Comparison of ENCODE assay signal across 10 mouse cellular contexts in the genomic region with DNA sequence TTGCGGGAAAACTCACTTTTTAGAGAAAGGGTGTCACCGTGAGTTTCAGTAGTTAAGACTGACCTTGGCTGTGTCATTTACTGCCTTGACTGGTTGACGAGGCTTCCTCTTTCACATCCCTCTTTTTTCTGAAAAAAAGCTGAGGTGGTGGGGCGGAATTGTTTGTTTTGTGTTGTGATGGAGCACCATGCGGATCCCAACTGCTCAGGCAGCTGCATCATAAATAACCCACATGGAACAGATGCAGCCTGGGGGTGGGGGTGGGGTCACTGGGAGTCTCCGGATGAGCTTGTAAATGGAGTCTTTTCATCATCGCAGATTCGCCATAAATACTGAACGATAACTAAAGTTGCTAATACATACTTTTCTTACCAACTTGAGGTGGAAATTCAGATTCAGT.
DNase-seq lines count a peak whose midpoint lies in the region; ATAC-seq and TF ChIP-seq lines count a peak whose summit lies in the region.
"Had no signal": no experiment of that assay in that cellular context is flagged by ENCODE, and none has a peak within 500 bp of the region (broad histone marks: within the 10 kb centered on the region; RNA-seq: fewer than 3 reads in every experiment).

No protein-coding gene starts in this region.

- no peaks in the 10 kb centered on the region for H3K9me3 ChIP-seq in intestine, embryonic 14.5 days (ENCODE audit: control insufficient read depth, low read length)
- no peaks in the 10 kb centered on the region for H3K9me3 ChIP-seq in intestine, postnatal 0 days (ENCODE audit: control insufficient read depth)
- H3K9me3 ChIP-seq in limb, embryonic 14.5 days (ENCODE audit: control insufficient read depth, low read length) = no peaks in the 10 kb centered on the region
- H3K9me3 ChIP-seq: heart, embryonic 12.5 days had no signal

- peaks cover 20% of the 10 kb centered on the region for H3K4me1 ChIP-seq in intestine, embryonic 14.5 days (replicated peaks; ENCODE audit: control insufficient read depth, insufficient read depth, low read length)
- H3K4me1 ChIP-seq in intestine, postnatal 0 days (replicated peaks; ENCODE audit: control insufficient read depth, insufficient read depth, low read length) = no peaks in the 10 kb centered on the region
- H3K4me1 ChIP-seq in limb, embryonic 14.5 days (ENCODE audit: control insufficient read depth, insufficient read depth, low read length) = peaks cover 7% of the 10 kb centered on the region; the same call in 1 of the 2 replicates
- H3K4me1 ChIP-seq: heart, embryonic 12.5 days had no signal

- H3K4me3 ChIP-seq in intestine, embryonic 14.5 days (ENCODE audit: low read depth, low read length) = peak overlapping the region; percentile 20; the same call in 1 of the 2 replicates
- H3K4me3 ChIP-seq in intestine, postnatal 0 days (ENCODE audit: low read depth, low read length) = no peak overlapping the region
- H3K4me3 ChIP-seq in limb, embryonic 14.5 days (replicated peaks; ENCODE audit: low read length) = no peak overlapping the region
- H3K4me3 ChIP-seq: heart, embryonic 12.5 days had no signal

- H3K36me3 ChIP-seq in intestine, embryonic 14.5 days (ENCODE audit: control insufficient read depth, insufficient read depth, low read length) = no peaks in the 10 kb centered on the region
- no peaks in the 10 kb centered on the region for H3K36me3 ChIP-seq in intestine, postnatal 0 days (ENCODE audit: control insufficient read depth, insufficient read depth)
- H3K36me3 ChIP-seq in limb, embryonic 14.5 days (ENCODE audit: control insufficient read depth, insufficient read depth, low read length) = no peaks in the 10 kb centered on the region
- H3K36me3 ChIP-seq: heart, embryonic 12.5 days had no signal

- peak overlapping the region; percentile 44 for H3K4me2 ChIP-seq in intestine, embryonic 14.5 days (ENCODE audit: low read length)
- H3K4me2 ChIP-seq in intestine, postnatal 0 days (replicated peaks; ENCODE audit: low read depth) = no peak overlapping the region; the same call in 1 of the 2 replicates
- H3K4me2 ChIP-seq in limb, embryonic 14.5 days (replicated peaks; ENCODE audit: low read depth, low read length, severe bottlenecking) = 0 out of 2 replicates have a peak overlapping the region, but pooled peaks have one; percentile 7
- H3K4me2 ChIP-seq: heart, embryonic 12.5 days had no signal

- no peak overlapping the region for H3K9ac ChIP-seq in intestine, embryonic 14.5 days (ENCODE audit: low read length)
- H3K9ac ChIP-seq in intestine, postnatal 0 days (ENCODE audit: low read depth, low read length) = no peak overlapping the region
- H3K9ac ChIP-seq in limb, embryonic 14.5 days (ENCODE audit: low read depth, low read length, severe bottlenecking) = no peak overlapping the region
- H3K9ac ChIP-seq: heart, embryonic 12.5 days; liver, embryonic 14.5 days had no signal

- no peak for DNase-seq in intestine, embryonic 14.5 days (ENCODE audit: low spot score)
- peak; percentile 18 for DNase-seq in retina, adult 2 months (ENCODE audit: low read depth, low spot score)
- no peak for DNase-seq in retina, embryonic 14.5 days (ENCODE audit: low spot score)
- DNase-seq in limb, embryonic 14.5 days (ENCODE audit: low spot score) = peak; percentile 45
- DNase-seq in yolk sac, embryonic 10.5 days (ENCODE audit: low spot score) = peak; percentile 28
- DNase-seq in frontal cortex, postnatal 10 days (ENCODE audit: low spot score in 2 of 2) = no peak
- DNase-seq in left cerebral cortex, postnatal 10 days (ENCODE audit: extremely low spot score in 1 of 2, low spot score in 2 of 2) = no peak

- TF ChIP-seq CTCF in intestine, postnatal 0 days (IDR thresholded peaks at IDR 0.05; ENCODE audit: low read depth) = no peak

- H3K27me3 ChIP-seq in intestine, embryonic 14.5 days (replicated peaks; ENCODE audit: control insufficient read depth, insufficient read depth, low read length) = no peaks in the 10 kb centered on the region
- no peaks in the 10 kb centered on the region for H3K27me3 ChIP-seq in intestine, postnatal 0 days (replicated peaks; ENCODE audit: control insufficient read depth, insufficient read depth, low read length)
- peaks cover 4% of the 10 kb centered on the region; the same call in 1 of the 2 replicates for H3K27me3 ChIP-seq in limb, embryonic 14.5 days (ENCODE audit: control insufficient read depth, insufficient read depth, low read length)
- H3K27me3 ChIP-seq: heart, embryonic 12.5 days had no signal

- TF ChIP-seq POLR2A in limb, embryonic 14.5 days (IDR thresholded peaks at IDR 0.05; ENCODE audit: borderline replicate concordance, extremely low read depth, insufficient read depth, insufficient read length) = no peak

- ATAC-seq in intestine, embryonic 14.5 days (replicated peaks; ENCODE audit: low FRiP score, low TSS enrichment, low read depth) = 0 out of 2 replicates have a peak, but pooled peaks have one; percentile 63
- ATAC-seq in intestine, postnatal 0 days = no peak
- peak; percentile 75; the same call in 1 of the 2 replicates for ATAC-seq in limb, embryonic 14.5 days (ENCODE audit: low FRiP score, low read depth)

- 24% methylated on average over 9 of the region's 9 CpGs for WGBS in intestine, embryonic 14.5 days
- WGBS in intestine, postnatal 0 days = 47% methylated on average over 9 of the region's 9 CpGs
- WGBS in limb, embryonic 14.5 days = 20% methylated on average over 9 of the region's 9 CpGs

- intact Hi-C loops in left cerebral cortex, postnatal 10 days (cut with DNase I) = no loop called here

- H3K27ac ChIP-seq in intestine, embryonic 14.5 days (ENCODE audit: low read depth) = peak overlapping the region; percentile 65
- no peak overlapping the region for H3K27ac ChIP-seq in intestine, postnatal 0 days (ENCODE audit: low read depth, low read length)
- no peak overlapping the region for H3K27ac ChIP-seq in limb, embryonic 14.5 days (replicated peaks; ENCODE audit: low read depth, low read length)
- H3K27ac ChIP-seq: liver, embryonic 14.5 days had no signal

Comparison
In these comparisons a context has a peak if more than half of its experiments do, and no peak if none do; other contexts are left out.
1. DNase-seq: peak in retina, adult 2 months (single experiment), limb, embryonic 14.5 days (single experiment) and yolk sac, embryonic 10.5 days (single experiment); none in intestine, embryonic 14.5 days (single experiment), retina, embryonic 14.5 days (single experiment), frontal cortex, postnatal 10 days (0 of 2) and left cerebral cortex, postnatal 10 days (0 of 2).